Mouse (Mus musculus): ENCODE results near the gene Nicn1.

DNA sequence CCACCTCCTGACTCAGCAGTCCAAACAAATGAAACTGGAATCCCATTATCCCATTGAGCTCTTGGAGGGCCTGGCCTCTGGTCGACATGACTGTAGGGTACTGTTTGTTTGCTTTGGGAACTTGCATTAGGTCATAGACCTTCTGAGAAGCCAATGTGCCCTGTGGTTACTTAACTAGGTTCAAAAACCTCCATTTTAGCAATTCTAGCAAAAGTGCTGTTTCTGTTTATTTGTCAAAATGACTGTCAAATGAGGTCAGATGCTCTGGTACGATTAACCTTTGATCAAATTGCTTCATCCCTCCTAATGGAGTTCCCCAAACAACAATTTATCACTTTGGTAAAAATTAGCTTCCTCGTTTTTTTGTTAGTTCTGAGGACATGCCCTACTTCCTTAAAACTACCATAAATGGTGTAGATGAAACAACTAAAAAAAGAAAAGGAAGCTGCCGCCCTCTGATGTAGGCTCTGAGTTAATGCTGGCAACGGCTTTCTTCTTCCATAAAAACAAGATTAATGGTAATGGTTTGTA is 52.1 kb downstream of the Nicn1 start:
- TF ChIP-seq CTCF (IDR thresholded peaks at IDR 0.05; ENCODE audit: low read depth) (0 out of 2 replicates have a peak, but pooled peaks have one; percentile 17), EP300 (IDR thresholded peaks at IDR 0.05; ENCODE audit: low read depth) (peak; percentile 80)
